Mouse (Mus musculus): ENCODE measurements around the gene Gm37240.

Gm37240 gene

GRCm38 (mm10) chr3:85042126-85042525 is 845.2 kb downstream of the Gm37240 start:
- no peak for DNase-seq (ENCODE audit: low spot score in 2 of 2)

- no peak for DNase-seq (ENCODE audit: low spot score in 2 of 2)
Measured at GRCm38 (mm10) chr3:85029141-85029540, 858.2 kb downstream of the Gm37240 start.

GRCm38 (mm10) chr3:85024817-85025705 is 862.3 kb downstream of the Gm37240 start:
- peak; percentile 47 to 58 for DNase-seq (ENCODE audit: low spot score in 2 of 2)

- no peak for DNase-seq (ENCODE audit: low spot score in 2 of 2)
Measured at GRCm38 (mm10) chr3:85024237-85024636, 863.1 kb downstream of the Gm37240 start.

GRCm38 (mm10) chr3:85022800-85023199 is 864.5 kb downstream of the Gm37240 start:
- no peak for DNase-seq (ENCODE audit: low spot score in 2 of 2)

GRCm38 (mm10) chr3:85021816-85022215 is 865.5 kb downstream of the Gm37240 start:
- DNase-seq (ENCODE audit: low spot score in 2 of 2): no peak

- DNase-seq (ENCODE audit: low spot score in 2 of 2): peak in 1 of 2 experiments; percentile 61
Measured at GRCm38 (mm10) chr3:85020137-85020536, 867.2 kb downstream of the Gm37240 start.

- peak; percentile 35 to 60 for DNase-seq (ENCODE audit: low spot score in 2 of 2)
Measured at GRCm38 (mm10) chr3:85015667-85016066, 871.7 kb downstream of the Gm37240 start.

- DNase-seq (ENCODE audit: low spot score in 2 of 2): no peak
Measured at GRCm38 (mm10) chr3:85012889-85013288, 874.4 kb downstream of the Gm37240 start.

GRCm38 (mm10) chr3:85005257-85005656 is 882.1 kb downstream of the Gm37240 start:
- no peak for DNase-seq (ENCODE audit: low spot score in 2 of 2)

- DNase-seq (ENCODE audit: low spot score in 2 of 2): no peak
Measured at GRCm38 (mm10) chr3:84988880-84989279, 898.4 kb downstream of the Gm37240 start.

GRCm38 (mm10) chr3:84985121-84985625 is 902.1 kb downstream of the Gm37240 start:
- DNase-seq (ENCODE audit: low spot score in 2 of 2): peak; percentile 38 to 42

GRCm38 (mm10) chr3:84982688-84983087 is 904.6 kb downstream of the Gm37240 start:
- no peak for DNase-seq (ENCODE audit: low spot score in 2 of 2)

- DNase-seq (ENCODE audit: low spot score in 2 of 2): no peak
Measured at GRCm38 (mm10) chr3:84980158-84980557, 907.2 kb downstream of the Gm37240 start.

GRCm38 (mm10) chr3:84978676-84979075 is 908.6 kb downstream of the Gm37240 start:
- DNase-seq (ENCODE audit: low spot score in 2 of 2): no peak

- no peak for DNase-seq (ENCODE audit: low spot score in 2 of 2)
Measured at GRCm38 (mm10) chr3:84974193-84974592, 913.1 kb downstream of the Gm37240 start.

GRCm38 (mm10) chr3:84972881-84973280 is 914.4 kb downstream of the Gm37240 start:
- DNase-seq (ENCODE audit: low spot score in 2 of 2): no peak

GRCm38 (mm10) chr3:84971561-84971960 is 915.8 kb downstream of the Gm37240 start:
- no peak for DNase-seq (ENCODE audit: low spot score in 2 of 2)

- DNase-seq (ENCODE audit: low spot score in 2 of 2): no peak
Measured at GRCm38 (mm10) chr3:84967364-84967763, 920.0 kb downstream of the Gm37240 start.

- no peak for DNase-seq (ENCODE audit: low spot score in 2 of 2)
Measured at GRCm38 (mm10) chr3:84965156-84965555, 922.2 kb downstream of the Gm37240 start.

GRCm38 (mm10) chr3:84955857-84956256 is 931.5 kb downstream of the Gm37240 start:
- DNase-seq (ENCODE audit: low spot score in 2 of 2): no peak

- DNase-seq (ENCODE audit: low spot score in 2 of 2): no peak
Measured at GRCm38 (mm10) chr3:84955011-84955775, 932.1 kb downstream of the Gm37240 start.

Data from frontal cortex, postnatal 14 days (tissue).